Mouse (Mus musculus) myocyte (in vitro differentiated cells): ENCODE data around the gene Gpc6.

ENCODE experiments used
- POLR2A ChIP-seq: IDR thresholded peaks from one replicate; pipeline ENCODE4 v1.6.1; 2011; ENCODE audit warnings: low read depth, mild to moderate bottlenecking, control low read depth, moderate library complexity; ENCODE audit not compliant: insufficient read length
- POLR2AphosphoS2 ChIP-seq: IDR thresholded peaks from one replicate; pipeline ENCODE4 v1.6.1; 2011; ENCODE audit warnings: low read depth, control low read depth; ENCODE audit not compliant: insufficient read length

DNA sequence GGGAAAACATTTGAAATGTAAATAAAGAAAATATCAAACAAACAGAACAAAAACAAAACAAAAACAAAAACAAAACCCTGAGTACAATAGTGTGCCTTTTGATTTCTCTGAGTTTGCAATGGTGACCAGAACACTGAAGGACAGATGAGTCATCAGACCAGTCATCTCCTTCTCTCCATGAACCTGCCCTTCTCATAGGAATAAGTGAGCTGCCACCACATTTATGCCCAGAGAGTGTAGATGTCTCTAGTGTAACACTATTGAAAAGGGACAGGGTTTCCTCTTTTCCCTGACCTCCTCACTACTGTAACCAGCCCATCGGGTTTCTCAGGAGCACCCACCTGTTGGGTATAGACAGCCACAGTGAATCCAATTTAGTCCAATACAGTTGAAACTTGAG, 14.4 kb downstream of the Gpc6 start:
- TF ChIP-seq POLR2AphosphoS2, result no peak
- TF ChIP-seq POLR2A, result no peak
